19 mouse cellular contexts compared by ENCODE assay signal in genomic region chr10:21963005-21963404, GRCm38 (mm10).
DNase-seq lines count a peak whose midpoint lies in the region; ATAC-seq and TF ChIP-seq lines count a peak whose summit lies in the region.
"Had no signal": no experiment of that assay in that cellular context is flagged by ENCODE, and none has a peak within 500 bp of the region (broad histone marks: within the 10 kb centered on the region; RNA-seq: fewer than 3 reads in every experiment).

No protein-coding gene starts in this region.

- peak; percentile 45 for DNase-seq in forebrain, postnatal 0 days
- DNase-seq in forebrain, embryonic 14.5 days (ENCODE audit: low spot score): no peak
- DNase-seq in kidney, adult 11 months: peak; percentile 21
- DNase-seq in midbrain, postnatal 0 days (ENCODE audit: low spot score): peak; percentile 24
- DNase-seq in midbrain, embryonic 10.5 days (ENCODE audit: low spot score): no peak
- DNase-seq in gastrocnemius, postnatal 25 days: no peak
- no peak for DNase-seq in right cerebral cortex, postnatal 14 days
- DNase-seq: heart, postnatal 10 days; left cerebral cortex, postnatal 4 days; liver; retina, postnatal 1 day; right cerebral cortex, postnatal 4 days had no signal

- TF ChIP-seq CTCF in forebrain, postnatal 0 days (IDR thresholded peaks at IDR 0.05; ENCODE audit: low read depth): no peak
- no peak for TF ChIP-seq CTCF in midbrain, postnatal 0 days (IDR thresholded peaks at IDR 0.05)

- H3K27me3 ChIP-seq in forebrain, postnatal 0 days (ENCODE audit: insufficient read depth, low read length): no peaks in the 10 kb centered on the region
- no peaks in the 10 kb centered on the region for H3K27me3 ChIP-seq in forebrain, embryonic 14.5 days (replicated peaks; ENCODE audit: control insufficient read depth, insufficient read depth, low read length)
- H3K27me3 ChIP-seq in kidney, embryonic 16.5 days (ENCODE audit: insufficient read depth, low read length): no peaks in the 10 kb centered on the region
- no peaks in the 10 kb centered on the region for H3K27me3 ChIP-seq in midbrain, postnatal 0 days (ENCODE audit: insufficient read depth, low read length)
- no peaks in the 10 kb centered on the region for H3K27me3 ChIP-seq in midbrain, embryonic 10.5 days (ENCODE audit: low read depth, poor library complexity, severe bottlenecking)
- H3K27me3 ChIP-seq: forebrain, embryonic 12.5 days; hindbrain, embryonic 12.5 days had no signal

- H3K36me3 ChIP-seq in forebrain, postnatal 0 days (ENCODE audit: insufficient read depth): no peaks in the 10 kb centered on the region
- H3K36me3 ChIP-seq in forebrain, embryonic 14.5 days (ENCODE audit: control insufficient read depth, insufficient read depth, low read length): no peaks in the 10 kb centered on the region
- H3K36me3 ChIP-seq in kidney, embryonic 16.5 days (ENCODE audit: insufficient read depth, low read length): no peaks in the 10 kb centered on the region
- no peaks in the 10 kb centered on the region for H3K36me3 ChIP-seq in midbrain, postnatal 0 days (ENCODE audit: insufficient read depth, low read length)
- no peaks in the 10 kb centered on the region for H3K36me3 ChIP-seq in midbrain, embryonic 10.5 days
- H3K36me3 ChIP-seq: forebrain, embryonic 12.5 days; G1E; hindbrain, embryonic 12.5 days had no signal

- no peak for ATAC-seq in forebrain, postnatal 0 days
- ATAC-seq in forebrain, embryonic 14.5 days: no peak
- no peak for ATAC-seq in kidney, embryonic 16.5 days (ENCODE audit: low FRiP score, low TSS enrichment)
- ATAC-seq in midbrain, postnatal 0 days (ENCODE audit: low FRiP score): no peak
- ATAC-seq: activated CD4-positive, CD25-positive, alpha-beta regulatory T cell, adult 4 months had no signal

- no peak overlapping the region for H3K4me3 ChIP-seq in forebrain, postnatal 0 days (ENCODE audit: low read depth, low read length)
- no peak overlapping the region for H3K4me3 ChIP-seq in forebrain, embryonic 14.5 days (ENCODE audit: low read depth, low read length)
- no peak overlapping the region for H3K4me3 ChIP-seq in kidney, embryonic 16.5 days (ENCODE audit: low read length)
- no peak overlapping the region for H3K4me3 ChIP-seq in midbrain, postnatal 0 days (ENCODE audit: low read depth, low read length)
- no peak overlapping the region for H3K4me3 ChIP-seq in midbrain, embryonic 10.5 days
- H3K4me3 ChIP-seq: forebrain, embryonic 12.5 days; hindbrain, embryonic 12.5 days; left cerebral cortex, adult 2 months had no signal

- H3K4me2 ChIP-seq in forebrain, postnatal 0 days (ENCODE audit: low read depth): no peak overlapping the region
- no peak overlapping the region for H3K4me2 ChIP-seq in forebrain, embryonic 14.5 days (ENCODE audit: low read length)
- H3K4me2 ChIP-seq in kidney, embryonic 16.5 days (replicated peaks; ENCODE audit: low read depth, low read length): no peak overlapping the region
- no peak overlapping the region for H3K4me2 ChIP-seq in midbrain, postnatal 0 days (ENCODE audit: low read depth, low read length, poor library complexity, severe bottlenecking)
- H3K4me2 ChIP-seq: forebrain, embryonic 12.5 days; heart, embryonic 11.5 days; hindbrain, embryonic 12.5 days had no signal

- no peak overlapping the region for H3K9ac ChIP-seq in forebrain, postnatal 0 days
- no peak overlapping the region for H3K9ac ChIP-seq in forebrain, embryonic 14.5 days (ENCODE audit: low read length)
- H3K9ac ChIP-seq in kidney, embryonic 16.5 days (replicated peaks; ENCODE audit: low read length): no peak overlapping the region
- H3K9ac ChIP-seq in midbrain, postnatal 0 days (replicated peaks; ENCODE audit: low read length, poor library complexity, severe bottlenecking): no peak overlapping the region
- H3K9ac ChIP-seq: forebrain, embryonic 12.5 days; hindbrain, embryonic 12.5 days had no signal

- 58% methylated on average over 7 of the region's 7 CpGs for WGBS in forebrain, postnatal 0 days
- 87% methylated on average over 7 of the region's 7 CpGs for WGBS in forebrain, embryonic 14.5 days
- WGBS in kidney, embryonic 16.5 days: 19% methylated on average over 7 of the region's 7 CpGs
- WGBS in midbrain, postnatal 0 days: 84% methylated on average over 7 of the region's 7 CpGs
- WGBS in midbrain, embryonic 10.5 days: 92% methylated on average over 7 of the region's 7 CpGs

- no peaks in the 10 kb centered on the region for H3K4me1 ChIP-seq in forebrain, postnatal 0 days (ENCODE audit: insufficient read depth)
- no peaks in the 10 kb centered on the region for H3K4me1 ChIP-seq in forebrain, embryonic 14.5 days (ENCODE audit: control insufficient read depth, insufficient read depth, low read length)
- no peaks in the 10 kb centered on the region for H3K4me1 ChIP-seq in kidney, embryonic 16.5 days (ENCODE audit: insufficient read depth, low read length)
- H3K4me1 ChIP-seq in midbrain, postnatal 0 days (ENCODE audit: insufficient read depth, low read length): no peaks in the 10 kb centered on the region
- H3K4me1 ChIP-seq in midbrain, embryonic 10.5 days: no peaks in the 10 kb centered on the region
- H3K4me1 ChIP-seq: forebrain, embryonic 12.5 days; hindbrain, embryonic 12.5 days had no signal

- no peak overlapping the region for H3K27ac ChIP-seq in forebrain, postnatal 0 days (ENCODE audit: low read depth, low read length)
- no peak overlapping the region for H3K27ac ChIP-seq in forebrain, embryonic 14.5 days (ENCODE audit: low read depth, low read length)
- H3K27ac ChIP-seq in kidney, embryonic 16.5 days (ENCODE audit: low read length): no peak overlapping the region
- no peak overlapping the region for H3K27ac ChIP-seq in midbrain, postnatal 0 days (ENCODE audit: low read depth, low read length)
- H3K27ac ChIP-seq in midbrain, embryonic 10.5 days (replicated peaks): no peak overlapping the region
- H3K27ac ChIP-seq: forebrain, embryonic 12.5 days; hindbrain, embryonic 12.5 days; left cerebral cortex, adult 2 months had no signal

- no peaks in the 10 kb centered on the region for H3K9me3 ChIP-seq in forebrain, postnatal 0 days (ENCODE audit: low read length)
- no peaks in the 10 kb centered on the region for H3K9me3 ChIP-seq in forebrain, embryonic 14.5 days (replicated peaks; ENCODE audit: control insufficient read depth, low read length)
- H3K9me3 ChIP-seq in kidney, embryonic 16.5 days (ENCODE audit: low read length): no peaks in the 10 kb centered on the region
- H3K9me3 ChIP-seq in midbrain, postnatal 0 days (ENCODE audit: low read length): no peaks in the 10 kb centered on the region
- no peaks in the 10 kb centered on the region for H3K9me3 ChIP-seq in midbrain, embryonic 10.5 days (replicated peaks)
- H3K9me3 ChIP-seq: forebrain, embryonic 12.5 days; G1E; hindbrain, embryonic 12.5 days had no signal

Comparison
In these comparisons a context has a peak if more than half of its experiments do, and no peak if none do; other contexts are left out.
1. DNase-seq: peak in forebrain, postnatal 0 days (single experiment), kidney, adult 11 months (single experiment) and midbrain, postnatal 0 days (single experiment); none in forebrain, embryonic 14.5 days (single experiment), midbrain, embryonic 10.5 days (single experiment), gastrocnemius, postnatal 25 days (single experiment) and right cerebral cortex, postnatal 14 days (single experiment).